Mouse (Mus musculus) stomach, postnatal 0 days (tissue): ENCODE results near the gene Htr6.

Experiments used
- CTCF ChIP-seq: IDR thresholded peaks from 2 replicates; pipeline ENCODE4 v1.5.1; 2016; ENCODE audit warnings: antibody characterized with exemption, low read depth, mild to moderate bottlenecking, moderate library complexity
- EP300 ChIP-seq: optimal IDR thresholded peaks from 2 replicates; pipeline ENCODE3; 2016; ENCODE audit warnings: antibody characterized with exemption

GRCm38 (mm10) chr4:139093196-139093530 is 17.8 kb upstream of the Htr6 start:
- no peak for TF ChIP-seq CTCF
- no peak for TF ChIP-seq EP300
